25 mouse cellular contexts compared by ENCODE assay signal in the genomic region with DNA sequence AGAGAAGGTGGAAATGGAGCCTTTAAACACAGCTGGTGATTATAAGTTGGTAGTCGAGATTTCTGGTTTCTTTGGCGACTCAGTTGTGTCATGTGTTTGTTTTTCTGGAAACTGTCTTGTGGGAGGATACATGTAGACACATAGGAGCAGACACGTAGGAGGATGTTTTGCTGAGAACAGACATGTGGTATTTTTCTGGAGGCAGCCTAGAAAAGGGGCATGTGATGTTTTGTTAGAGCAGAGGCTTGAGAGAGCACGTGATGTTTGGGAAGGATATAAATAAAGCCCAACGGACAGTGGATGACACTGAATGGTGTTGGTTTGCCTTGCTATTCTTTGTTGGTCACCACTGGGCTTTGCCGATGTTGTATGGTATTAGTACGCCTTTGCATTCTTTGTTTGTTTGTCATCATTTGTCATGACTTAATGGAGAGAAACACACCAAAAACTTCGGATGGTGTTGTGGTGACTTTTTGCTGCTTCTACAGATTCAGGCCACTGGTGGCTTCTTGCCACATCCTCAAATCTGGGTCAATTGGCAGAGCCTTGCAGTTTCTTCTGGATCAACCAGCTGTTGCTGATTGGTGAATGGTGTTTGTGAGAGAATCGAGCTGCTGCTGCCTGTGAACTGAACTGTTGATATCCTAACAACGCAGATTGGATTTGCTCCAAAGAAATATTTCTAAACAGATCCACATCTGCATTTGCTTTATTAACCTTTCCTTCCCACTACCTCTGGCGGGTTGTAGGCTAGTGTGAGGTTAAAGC. TPM values are rescaled to one million over a fixed set of nuclear protein-coding genes. Genes with fewer than 3 reads are reported as not detected.
A peak's percentile ranks its signal among the peaks of the same experiment; 100 is the strongest.
DNase-seq lines count a peak whose midpoint lies in the region; ATAC-seq lines count a peak whose summit lies in the region.
"Had no signal": no experiment of that assay in that cellular context is flagged by ENCODE, and none has a peak within 500 bp of the region (broad histone marks: within the 10 kb centered on the region; RNA-seq: fewer than 3 reads in every experiment).

No protein-coding gene starts in this region.

- H3K27me3 ChIP-seq in heart, embryonic 10.5 days (ENCODE audit: insufficient read depth, poor library complexity, severe bottlenecking) = no peaks in the 10 kb centered on the region
- H3K27me3 ChIP-seq in lung, embryonic 16.5 days (ENCODE audit: control insufficient read depth, insufficient read depth, low read depth, low read length) = no peaks in the 10 kb centered on the region
- H3K27me3 ChIP-seq: embryonic facial prominence, embryonic 15.5 days; hindbrain, embryonic 12.5 days had no signal

- DNase-seq in heart, adult 11 months = peak; percentile 40
- no peak for DNase-seq in heart, embryonic 10.5 days (ENCODE audit: low spot score)
- peak; percentile 41 for DNase-seq in brain, adult 2 months (ENCODE audit: low read depth, low spot score)
- peak; percentile 14 for DNase-seq in lung, postnatal 25 days (ENCODE audit: low spot score)
- no peak for DNase-seq in embryo, embryonic 11 days
- DNase-seq: adrenal gland, postnatal 10 days; cerebellum, adult 2 months; cerebellum, postnatal 10 days; gastrocnemius, adult 2 months; gastrocnemius, postnatal 25 days; heart, postnatal 4 days had no signal

- H3K9me3 ChIP-seq in heart, embryonic 10.5 days = no peaks in the 10 kb centered on the region
- no peaks in the 10 kb centered on the region for H3K9me3 ChIP-seq in lung, embryonic 16.5 days (ENCODE audit: control insufficient read depth, low read length)
- H3K9me3 ChIP-seq: embryonic facial prominence, embryonic 15.5 days; forebrain, embryonic 10.5 days; G1E; hindbrain, embryonic 12.5 days had no signal

- H3K36me3 ChIP-seq in heart, embryonic 10.5 days = no peaks in the 10 kb centered on the region
- H3K36me3 ChIP-seq in lung, embryonic 16.5 days (ENCODE audit: control insufficient read depth, insufficient read depth, low read length) = no peaks in the 10 kb centered on the region
- H3K36me3 ChIP-seq: embryonic facial prominence, embryonic 15.5 days; forebrain, embryonic 10.5 days; G1E; hindbrain, embryonic 12.5 days had no signal

- H3K4me2 ChIP-seq in lung, embryonic 16.5 days (ENCODE audit: low read depth, low read length) = no peak overlapping the region
- H3K4me2 ChIP-seq: embryonic facial prominence, embryonic 15.5 days; hindbrain, embryonic 12.5 days had no signal

- no peak overlapping the region for H3K9ac ChIP-seq in lung, embryonic 16.5 days (ENCODE audit: low read length)
- H3K9ac ChIP-seq: embryonic facial prominence, embryonic 15.5 days; hindbrain, embryonic 12.5 days had no signal

- H3K4me1 ChIP-seq in heart, embryonic 10.5 days = no peaks in the 10 kb centered on the region
- H3K4me1 ChIP-seq in lung, embryonic 16.5 days (replicated peaks; ENCODE audit: control insufficient read depth, insufficient read depth, low read length) = no peaks in the 10 kb centered on the region
- H3K4me1 ChIP-seq: embryonic facial prominence, embryonic 15.5 days; forebrain, embryonic 10.5 days; hindbrain, embryonic 12.5 days had no signal

- no peak overlapping the region for H3K4me3 ChIP-seq in heart, embryonic 10.5 days
- H3K4me3 ChIP-seq in lung, embryonic 16.5 days (ENCODE audit: low read length) = no peak overlapping the region
- H3K4me3 ChIP-seq: embryonic facial prominence, embryonic 15.5 days; erythroblast, embryonic 14.5 days; forebrain, embryonic 10.5 days; gastrocnemius, adult 2 months; hindbrain, embryonic 12.5 days had no signal

- no peak overlapping the region for H3K27ac ChIP-seq in heart, embryonic 10.5 days
- peak overlapping the region; percentile 37 for H3K27ac ChIP-seq in lung, embryonic 16.5 days (ENCODE audit: low read length)
- H3K27ac ChIP-seq: embryonic facial prominence, embryonic 15.5 days; forebrain, embryonic 10.5 days; gastrocnemius, adult 2 months; hindbrain, embryonic 12.5 days had no signal

- 77% methylated on average over 11 of the region's 11 CpGs for WGBS in heart, embryonic 10.5 days
- 48% methylated on average over 11 of the region's 11 CpGs for WGBS in lung, embryonic 16.5 days

- peak; percentile 91 for ATAC-seq in lung, embryonic 16.5 days (ENCODE audit: low read depth)
- no peak for ATAC-seq in cerebellum, adult (ENCODE audit: insufficient number of reproducible peaks, low FRiP score, low TSS enrichment)
- ATAC-seq in megakaryocyte progenitor cell, adult 5-6 weeks (replicated peaks; ENCODE audit: poor library complexity) = no peak
- ATAC-seq: forebrain, embryonic 14.5 days; hindbrain, embryonic 16.5 days had no signal

RNA-seq across cellular contexts. Expression of a gene that starts 40.7 kb away (rescaled TPM):
- 27.7 and 29.4 TPM in 2 replicates for polyA plus RNA-seq in heart, embryonic 10.5 days (2016; fragmentation: Nextera tagmentation; extraction: Ambion mirVana)
- 16.0 and 20.9 TPM in 2 replicates for polyA plus RNA-seq in lung, embryonic 16.5 days (2015; fragmentation: Nextera tagmentation; extraction: Ambion mirVana)
- total RNA-seq in megakaryocyte progenitor cell, adult 5-6 weeks (2015) = 3.4 and 6.7 TPM in 2 replicates
- 7.2 and 11.6 TPM in 2 replicates for total RNA-seq in megakaryocyte progenitor cell, adult 5-6 weeks (2017)

RNA-seq across cellular contexts. Expression of a gene that starts 41.4 kb away (rescaled TPM):
- not detected in 2 replicates for polyA plus RNA-seq in heart, embryonic 10.5 days (2016; fragmentation: Nextera tagmentation; extraction: Ambion mirVana)
- polyA plus RNA-seq in lung, embryonic 16.5 days (2015; fragmentation: Nextera tagmentation; extraction: Ambion mirVana) = not detected in 2 replicates
- total RNA-seq in megakaryocyte progenitor cell, adult 5-6 weeks (2015) = not detected in 2 replicates
- not detected in 2 replicates for total RNA-seq in megakaryocyte progenitor cell, adult 5-6 weeks (2017)
- total RNA-seq: adrenal gland, postnatal 10 days; gastrocnemius, adult 2 months; gastrocnemius, postnatal 25 days; granulocyte monocyte progenitor cell, adult 5-6 weeks; heart, postnatal 10 days; heart, postnatal 4 days had no signal
- polyA plus RNA-seq: cerebellum, adult 2 months; embryonic facial prominence, embryonic 11.5 days; erythroblast, embryonic 14.5 days; forebrain, embryonic 10.5 days; forebrain, embryonic 14.5 days; G1E; heart, embryonic 14.5 days had no signal

Comparison
In these comparisons a context has a peak if more than half of its experiments do, and no peak if none do; other contexts are left out.
1. DNase-seq: peak in heart, adult 11 months (single experiment), brain, adult 2 months (single experiment) and lung, postnatal 25 days (single experiment); none in heart, embryonic 10.5 days (single experiment) and embryo, embryonic 11 days (single experiment).